Mouse (Mus musculus): ENCODE data around the gene Gm6020.
"Not testable (repeated sequence)": the region's sequence is repeated elsewhere in the genome, so short reads cannot be mapped to it uniquely, and the experiment has no call there.

Gm6020 gene

GRCm38 (mm10) chr19:61183590-61183989, at the start of gene Gm6020:
Gene Gm6020 (plus strand): TSS chr19:61183890.
- not testable (repeated sequence) for DNase-seq (ENCODE audit: low read depth, low spot score)

- no peak for DNase-seq (ENCODE audit: low read depth, low spot score)
Observed at GRCm38 (mm10) chr19:61138655-61139054, 45.0 kb upstream of the Gm6020 start.

GRCm38 (mm10) chr19:61140342-61141206, 43.1 kb upstream of the Gm6020 start, which contains the start of gene Zfp950:
Gene Zfp950 (minus strand): TSS chr19:61140840.
- DNase-seq (ENCODE audit: low read depth, low spot score), result peak; percentile 94

GRCm38 (mm10) chr19:61141299-61141698, 42.4 kb upstream of the Gm6020 start:
- no peak for DNase-seq (ENCODE audit: low read depth, low spot score)

- no peak for DNase-seq (ENCODE audit: low read depth, low spot score)
Observed at GRCm38 (mm10) chr19:61151372-61151700, 32.4 kb upstream of the Gm6020 start.

GRCm38 (mm10) chr19:61151701-61152420, 31.8 kb upstream of the Gm6020 start:
- no peak for DNase-seq (ENCODE audit: low read depth, low spot score)

- DNase-seq (ENCODE audit: low read depth, low spot score), result no peak
Observed at GRCm38 (mm10) chr19:61175756-61176324, 7.8 kb upstream of the Gm6020 start, which contains the start of gene Gm7102. Gene Gm7102 (minus strand): TSS chr19:61176309.

- DNase-seq (ENCODE audit: low read depth, low spot score), result peak; percentile 55
Observed at GRCm38 (mm10) chr19:61199316-61199715, 15.6 kb downstream of the Gm6020 start.

GRCm38 (mm10) chr19:61199836-61200235, 16.1 kb downstream of the Gm6020 start:
- DNase-seq (ENCODE audit: low read depth, low spot score), result no peak

GRCm38 (mm10) chr19:61207506-61207905, 23.8 kb downstream of the Gm6020 start:
- not testable (repeated sequence) for DNase-seq (ENCODE audit: low read depth, low spot score)

- DNase-seq (ENCODE audit: low read depth, low spot score), result no peak
Observed at GRCm38 (mm10) chr19:61223706-61224328, 40.1 kb downstream of the Gm6020 start.

GRCm38 (mm10) chr19:61224678-61225525, 41.2 kb downstream of the Gm6020 start:
- DNase-seq (ENCODE audit: low read depth, low spot score), result no peak

- peak; percentile 87 for DNase-seq (ENCODE audit: low read depth, low spot score)
Observed at GRCm38 (mm10) chr19:61225526-61226400, 42.1 kb downstream of the Gm6020 start.

GRCm38 (mm10) chr19:61226401-61226927, 42.8 kb downstream of the Gm6020 start:
- peak; percentile 66 for DNase-seq (ENCODE audit: low read depth, low spot score)

- peak; percentile 94 for DNase-seq (ENCODE audit: low read depth, low spot score)
Observed at GRCm38 (mm10) chr19:61226928-61227854, 43.5 kb downstream of the Gm6020 start.

GRCm38 (mm10) chr19:61227941-61228701, 44.4 kb downstream of the Gm6020 start, which contains the start of gene Csf2ra:
Gene Csf2ra (minus strand): TSS chr19:61228429.
- no peak for DNase-seq (ENCODE audit: low read depth, low spot score)

Data from telencephalon, adult 2 months (tissue).